Mouse (Mus musculus) CD4-positive helper T cell, adult 2 months (primary cell): ENCODE measurements around the gene Ap4e1.
"Not testable (repeated sequence)": the region's sequence is repeated elsewhere in the genome, so short reads cannot be mapped to it uniquely, and the experiment has no call there.

Experiments
- DNase-seq: peaks from one replicate; pipeline ENCODE4 v3.0.0-alpha.2; 2012; ENCODE audit warnings: low read depth, missing footprints, low spot score

The Ap4e1 gene

GRCm38 (mm10) chr2:127077611-127078010 lies 69.1 kb downstream of the Ap4e1 start:
- DNase-seq: no peak

- DNase-seq: not testable (repeated sequence)
Observed at GRCm38 (mm10) chr2:127079066-127079465, 70.5 kb downstream of the Ap4e1 start.

- no peak for DNase-seq
Observed at GRCm38 (mm10) chr2:127079881-127080590, 71.5 kb downstream of the Ap4e1 start.

GRCm38 (mm10) chr2:127080591-127081218 lies 72.2 kb downstream of the Ap4e1 start:
- DNase-seq: no peak

- DNase-seq: peak; percentile 67
Observed at GRCm38 (mm10) chr2:127086235-127086634, 77.7 kb downstream of the Ap4e1 start.

- not testable (repeated sequence) for DNase-seq
Observed at GRCm38 (mm10) chr2:127090151-127090550, 81.6 kb downstream of the Ap4e1 start.

GRCm38 (mm10) chr2:127092000-127092399 lies 83.5 kb downstream of the Ap4e1 start:
- DNase-seq: no peak

GRCm38 (mm10) chr2:127108986-127109385 lies 100.5 kb downstream of the Ap4e1 start:
- no peak for DNase-seq
